Mouse (Mus musculus): ENCODE measurements around the gene Klf4.

Gene Klf4

GRCm38 (mm10) chr4:55532407-55533195 is at the start of gene Klf4:
Gene Klf4 (minus strand): TSS chr4:55532466.
- peak; percentile 86 to 93 for DNase-seq (ENCODE audit: low spot score in 2 of 2)

- no peak for DNase-seq (ENCODE audit: low spot score in 2 of 2)
Measured at GRCm38 (mm10) chr4:55571432-55571831, 39.2 kb upstream of the Klf4 start.

GRCm38 (mm10) chr4:55567986-55568385 is 35.7 kb upstream of the Klf4 start:
- DNase-seq (ENCODE audit: low spot score in 2 of 2): no peak

GRCm38 (mm10) chr4:55567575-55567974 is 35.3 kb upstream of the Klf4 start:
- no peak for DNase-seq (ENCODE audit: low spot score in 2 of 2)

- DNase-seq (ENCODE audit: low spot score in 2 of 2): no peak
Measured at GRCm38 (mm10) chr4:55564317-55564716, 32.1 kb upstream of the Klf4 start.

GRCm38 (mm10) chr4:55563050-55563449 is 30.8 kb upstream of the Klf4 start:
- DNase-seq (ENCODE audit: low spot score in 2 of 2): peak in 1 of 2 experiments; percentile 32

GRCm38 (mm10) chr4:55562062-55562461 is 29.8 kb upstream of the Klf4 start:
- DNase-seq (ENCODE audit: low spot score in 2 of 2): no peak

- DNase-seq (ENCODE audit: low spot score in 2 of 2): no peak
Measured at GRCm38 (mm10) chr4:55546869-55547268, 14.6 kb upstream of the Klf4 start.

GRCm38 (mm10) chr4:55542753-55543152 is 10.5 kb upstream of the Klf4 start:
- no peak for DNase-seq (ENCODE audit: low spot score in 2 of 2)

GRCm38 (mm10) chr4:55541654-55542053 is 9.4 kb upstream of the Klf4 start:
- no peak for DNase-seq (ENCODE audit: low spot score in 2 of 2)

- no peak for DNase-seq (ENCODE audit: low spot score in 2 of 2)
Measured at GRCm38 (mm10) chr4:55541221-55541620, 9.0 kb upstream of the Klf4 start.

- DNase-seq (ENCODE audit: low spot score in 2 of 2): no peak
Measured at GRCm38 (mm10) chr4:55535012-55535411, 2.7 kb upstream of the Klf4 start.

GRCm38 (mm10) chr4:55534510-55534909 is 2.2 kb upstream of the Klf4 start:
- no peak for DNase-seq (ENCODE audit: low spot score in 2 of 2)

GRCm38 (mm10) chr4:55533803-55534254 is 1.6 kb upstream of the Klf4 start:
- no peak for DNase-seq (ENCODE audit: low spot score in 2 of 2)

GRCm38 (mm10) chr4:55533196-55533802 is 1.0 kb upstream of the Klf4 start:
- no peak for DNase-seq (ENCODE audit: low spot score in 2 of 2)

GRCm38 (mm10) chr4:55531856-55532406 is 335 bp downstream of the Klf4 start:
- peak in 1 of 2 experiments; percentile 20 for DNase-seq (ENCODE audit: low spot score in 2 of 2)

GRCm38 (mm10) chr4:55531096-55531855 is 990 bp downstream of the Klf4 start:
- peak; percentile 48 to 50 for DNase-seq (ENCODE audit: low spot score in 2 of 2)

GRCm38 (mm10) chr4:55530731-55531095 is 1.6 kb downstream of the Klf4 start:
- DNase-seq (ENCODE audit: low spot score in 2 of 2): no peak

- DNase-seq (ENCODE audit: low spot score in 2 of 2): peak; percentile 75 to 81
Measured at GRCm38 (mm10) chr4:55530236-55530635, 2.0 kb downstream of the Klf4 start.

GRCm38 (mm10) chr4:55528404-55528803 is 3.9 kb downstream of the Klf4 start:
- DNase-seq (ENCODE audit: low spot score in 2 of 2): no peak

- DNase-seq (ENCODE audit: low spot score in 2 of 2): no peak
Measured at GRCm38 (mm10) chr4:55527931-55528330, 4.3 kb downstream of the Klf4 start.

Measured in urinary bladder, postnatal 36 days (tissue).